Mouse (Mus musculus) liver (tissue): ENCODE results near the gene Atxn2.
"Not testable (repeated sequence)": the region's sequence is repeated elsewhere in the genome, so short reads cannot be mapped to it uniquely, and the experiment has no call there.

ENCODE experiments used
- DNase-seq: peaks from one replicate; pipeline ENCODE4 v3.0.0-alpha.2; 2020; ENCODE audit warnings: mixed read lengths

The Atxn2 gene

GRCm38 (mm10) chr5:121836692-121837415 is 125.7 kb downstream of the Atxn2 start:
- peak; percentile 95 for DNase-seq

GRCm38 (mm10) chr5:121837441-121838340 is 126.6 kb downstream of the Atxn2 start, which contains the start of gene Sh2b3:
Sh2b3 (minus strand) TSS chr5:121837646.
- peak; percentile 66 for DNase-seq

- peak; percentile 60 for DNase-seq
Measured at GRCm38 (mm10) chr5:121838341-121839127, 127.4 kb downstream of the Atxn2 start.

- no peak for DNase-seq
Measured at GRCm38 (mm10) chr5:121839128-121839473, 128.0 kb downstream of the Atxn2 start.

- DNase-seq: no peak
Measured at GRCm38 (mm10) chr5:121841516-121841915, 130.4 kb downstream of the Atxn2 start.

- no peak for DNase-seq
Measured at GRCm38 (mm10) chr5:121841973-121842372, 130.8 kb downstream of the Atxn2 start.

- peak; percentile 84 for DNase-seq
Measured at GRCm38 (mm10) chr5:121842665-121843118, 131.6 kb downstream of the Atxn2 start.

GRCm38 (mm10) chr5:121843138-121843905 is 132.2 kb downstream of the Atxn2 start:
- DNase-seq: peak; percentile 43

- no peak for DNase-seq
Measured at GRCm38 (mm10) chr5:121845361-121845760, 134.2 kb downstream of the Atxn2 start.

GRCm38 (mm10) chr5:121846322-121846721 is 135.2 kb downstream of the Atxn2 start:
- DNase-seq: no peak

- DNase-seq: not testable (repeated sequence)
Measured at GRCm38 (mm10) chr5:121847269-121847668, 136.1 kb downstream of the Atxn2 start.

- DNase-seq: peak; percentile 44
Measured at GRCm38 (mm10) chr5:121848035-121848519, 136.9 kb downstream of the Atxn2 start.

GRCm38 (mm10) chr5:121848743-121849142 is 137.6 kb downstream of the Atxn2 start, which contains the start of gene Pheta1:
Pheta1 (plus strand) TSS chr5:121848984.
- peak; percentile 95 for DNase-seq

GRCm38 (mm10) chr5:121849478-121850349 is 138.6 kb downstream of the Atxn2 start:
- DNase-seq: no peak

- peak; percentile 66 for DNase-seq
Measured at GRCm38 (mm10) chr5:121853368-121854051, 142.4 kb downstream of the Atxn2 start.

GRCm38 (mm10) chr5:121854768-121855167 is 143.6 kb downstream of the Atxn2 start:
- DNase-seq: no peak

GRCm38 (mm10) chr5:121856740-121857139 is 145.6 kb downstream of the Atxn2 start:
- DNase-seq: no peak

- DNase-seq: no peak
Measured at GRCm38 (mm10) chr5:121858427-121858826, 147.3 kb downstream of the Atxn2 start.

GRCm38 (mm10) chr5:121861964-121862363 is 150.8 kb downstream of the Atxn2 start:
- no peak for DNase-seq

- peak; percentile 50 for DNase-seq
Measured at GRCm38 (mm10) chr5:121864330-121864729, 153.2 kb downstream of the Atxn2 start.
